Mouse (Mus musculus) intestine, embryonic 15.5 days (tissue): ENCODE measurements around the gene Gm20388. TPM values are rescaled to one million over a fixed set of nuclear protein-coding genes. Genes with fewer than 3 reads are reported as not detected.

Experiments
- ATAC-seq: fragments of 200-750 bp; cut with Nextera tagmentation; 2 replicates; pipeline ENCODE4 v1.8.0; 2017; ENCODE audit warnings: moderate TSS enrichment, moderate library complexity
- H3K27ac ChIP-seq: fragments of 300-500 bp; sonication (generic); 2 replicates; pipeline ENCODE4 v1.5.1; 2015; ENCODE audit warnings: mild to moderate bottlenecking, inconsistent platforms
- H3K27me3 ChIP-seq: fragments of 300-500 bp; sonication (generic); replicated peaks from 2 replicates; pipeline ENCODE4 v1.6.1; 2015; ENCODE audit warnings: inconsistent platforms
- H3K36me3 ChIP-seq: fragments of 300-500 bp; sonication (generic); 2 replicates; pipeline ENCODE4 v1.6.1; 2015; ENCODE audit warnings: inconsistent platforms
- H3K4me1 ChIP-seq: fragments of 300-500 bp; sonication (generic); replicated peaks from 2 replicates; pipeline ENCODE4 v1.6.1; 2015; ENCODE audit warnings: inconsistent platforms
- H3K4me2 ChIP-seq: fragments of 300-500 bp; sonication (generic); replicated peaks from 2 replicates; pipeline ENCODE4 v1.6.1; 2015; ENCODE audit warnings: mild to moderate bottlenecking, inconsistent platforms
- H3K4me3 ChIP-seq: fragments of 300-500 bp; sonication (generic); replicated peaks from 2 replicates; pipeline ENCODE4 v1.5.1; 2015; ENCODE audit warnings: inconsistent platforms
- H3K9ac ChIP-seq: fragments of 300-500 bp; sonication (generic); 2 replicates; pipeline ENCODE4 v1.6.1; 2015; ENCODE audit warnings: inconsistent platforms
- H3K9me3 ChIP-seq: fragments of 300-500 bp; sonication (generic); 2 replicates; pipeline ENCODE4 v1.6.1; 2016; ENCODE audit warnings: inconsistent platforms
- WGBS: fragments of 180-500 bp; shearing (Covaris S2); methylation state at CpG from one replicate; pipeline ENCODE4 v1.1.7; 2015; 5-methylcytosine and 5-hydroxymethylcytosine counted together
- polyA plus RNA-seq: library from polyadenylated mRNA; unstranded; fragments of >200 nt; fragmentation: Nextera tagmentation; extraction: Ambion mirVana; gene quantifications from 2 replicates; pipeline ENCODE4 v1.2.1, GENCODE M21; 2015

The Gm20388 gene
- polyA plus RNA-seq, 1 experiment from 2014 or later, result not detected

GRCm38 (mm10) chr8:120520707-120521590 is 610.3 kb downstream of the Gm20388 start:
- peak; percentile 56 for ATAC-seq
- 31% methylated on average over 20 of the region's 20 CpGs for WGBS
- peak overlapping the region; percentile 6; the same call in 1 of the 2 replicates for H3K4me2 ChIP-seq
- H3K27me3 ChIP-seq, result no peaks in the 10 kb centered on the region
- no peak overlapping the region; the same call in 1 of the 2 replicates for H3K9ac ChIP-seq
- H3K9me3 ChIP-seq, result no peaks in the 10 kb centered on the region
- no peak overlapping the region for H3K4me3 ChIP-seq
- H3K27ac ChIP-seq, result peak overlapping the region; percentile 70
- H3K36me3 ChIP-seq, result no peaks in the 10 kb centered on the region
- peaks cover 77% of the 10 kb centered on the region for H3K4me1 ChIP-seq

DNA sequence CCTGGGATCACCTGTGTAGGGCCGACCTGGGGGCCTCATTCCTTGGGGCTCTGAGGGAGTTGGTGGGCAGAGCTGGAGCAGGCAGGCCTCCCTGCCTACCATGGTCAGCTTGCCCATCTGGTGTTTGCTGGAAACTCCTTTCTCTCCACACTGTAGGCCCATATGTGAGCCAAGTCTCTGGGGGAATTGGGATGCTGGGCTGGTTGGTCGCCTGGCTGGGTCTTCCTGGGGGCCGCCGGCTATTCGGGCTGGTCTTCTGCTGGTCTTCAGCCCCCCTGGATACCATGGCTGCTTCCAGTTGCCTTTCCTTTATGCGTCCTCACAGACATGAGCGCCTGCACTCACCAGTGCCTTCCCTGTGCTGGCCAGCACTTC is 610.9 kb downstream of the Gm20388 start:
- Histone ChIP-seq H3K4me1 (peaks cover 77% of the 10 kb centered on the region), H3K27ac (0 out of 2 replicates have a peak overlapping the region, but pooled peaks have one; percentile 48), H3K27me3 (no peaks in the 10 kb centered on the region), H3K36me3 (no peaks in the 10 kb centered on the region), H3K4me2 (0 out of 2 replicates have a peak overlapping the region, but pooled peaks have one; percentile 6), H3K4me3 (no peak overlapping the region), H3K9me3 (no peaks in the 10 kb centered on the region), H3K9ac (no peak overlapping the region)
- 67% methylated on average over 7 of the region's 7 CpGs for WGBS
- no peak for ATAC-seq

GRCm38 (mm10) chr8:120523641-120524040 is 613.0 kb downstream of the Gm20388 start:
- Histone ChIP-seq H3K4me1 (peaks cover 77% of the 10 kb centered on the region), H3K4me3 (no peak overlapping the region), H3K9ac (no peak overlapping the region), H3K4me2 (no peak overlapping the region), H3K36me3 (no peaks in the 10 kb centered on the region), H3K27me3 (no peaks in the 10 kb centered on the region), H3K9me3 (no peaks in the 10 kb centered on the region), H3K27ac (no peak overlapping the region)
- no peak for ATAC-seq
- WGBS, result 66% methylated on average over 7 of the region's 7 CpGs

- no peaks in the 10 kb centered on the region for H3K36me3 ChIP-seq
- 65% methylated on average over 1 of the region's 1 CpGs for WGBS
- no peaks in the 10 kb centered on the region for H3K9me3 ChIP-seq
- H3K4me2 ChIP-seq, result no peak overlapping the region
- no peak overlapping the region for H3K4me3 ChIP-seq
- peaks cover 72% of the 10 kb centered on the region for H3K4me1 ChIP-seq
- no peaks in the 10 kb centered on the region for H3K27me3 ChIP-seq
- no peak for ATAC-seq
- H3K27ac ChIP-seq, result no peak overlapping the region
- H3K9ac ChIP-seq, result no peak overlapping the region
Observed at GRCm38 (mm10) chr8:120525135-120525534, 614.5 kb downstream of the Gm20388 start.

DNA sequence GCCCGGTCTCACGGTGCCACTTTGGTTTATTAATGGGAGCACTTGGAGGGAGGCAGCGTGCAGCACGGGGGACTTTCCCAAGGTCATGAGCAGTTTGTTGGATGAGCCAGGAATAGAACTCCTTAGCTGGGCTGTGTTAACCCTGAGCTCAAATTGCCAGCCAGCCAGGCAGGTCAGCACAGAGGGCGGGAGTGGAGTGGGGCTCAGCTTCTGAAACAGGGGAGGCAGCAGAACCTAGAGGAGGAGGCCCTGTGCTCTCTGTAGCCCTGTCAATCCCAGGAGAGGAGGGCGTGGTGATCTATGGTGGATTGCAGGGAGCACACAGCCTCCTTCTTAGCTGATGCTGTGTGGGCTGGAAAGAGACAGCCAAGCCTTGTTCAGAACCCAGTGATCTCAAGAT is 615.2 kb downstream of the Gm20388 start:
- no peaks in the 10 kb centered on the region for H3K27me3 ChIP-seq
- H3K36me3 ChIP-seq, result no peaks in the 10 kb centered on the region
- peak; percentile 64 for ATAC-seq
- H3K4me3 ChIP-seq, result no peak overlapping the region
- no peak overlapping the region for H3K4me2 ChIP-seq
- WGBS, result 32% methylated on average over 6 of the region's 6 CpGs
- 0 out of 2 replicates have a peak overlapping the region, but pooled peaks have one; percentile 9 for H3K27ac ChIP-seq
- peaks cover 65% of the 10 kb centered on the region for H3K4me1 ChIP-seq
- no peak overlapping the region for H3K9ac ChIP-seq
- no peaks in the 10 kb centered on the region for H3K9me3 ChIP-seq

- Histone ChIP-seq H3K36me3 (no peaks in the 10 kb centered on the region), H3K4me3 (no peak overlapping the region), H3K27ac (no peak overlapping the region), H3K4me2 (no peak overlapping the region), H3K27me3 (no peaks in the 10 kb centered on the region), H3K9ac (no peak overlapping the region), H3K9me3 (no peaks in the 10 kb centered on the region), H3K4me1 (peaks cover 63% of the 10 kb centered on the region)
- WGBS, result 53% methylated on average over 4 of the region's 4 CpGs
- no peak for ATAC-seq
Observed at GRCm38 (mm10) chr8:120526577-120526976, 615.9 kb downstream of the Gm20388 start.

- 48% methylated on average over 3 of the region's 3 CpGs for WGBS
Observed at GRCm38 (mm10) chr8:120528332-120528731, 617.7 kb downstream of the Gm20388 start.

DNA sequence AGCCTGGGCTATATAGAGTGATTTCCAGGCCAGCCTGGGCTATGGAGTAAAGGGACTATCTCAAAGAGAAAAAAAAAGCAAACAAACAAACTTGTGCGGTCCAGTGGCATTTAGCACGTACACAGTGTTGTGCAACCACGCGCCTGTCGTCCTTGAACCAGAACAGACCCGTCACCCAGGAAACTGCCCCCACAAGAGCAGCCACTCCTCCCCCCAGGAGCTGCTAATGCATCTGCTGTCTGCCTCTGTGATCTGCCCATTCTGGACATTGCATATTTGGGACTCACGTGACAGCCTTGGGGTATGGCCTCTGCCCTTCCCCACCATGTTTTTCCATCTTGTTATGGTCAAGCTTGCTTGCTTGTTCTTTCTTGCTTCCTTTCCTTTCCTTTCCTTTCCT is 618.6 kb downstream of the Gm20388 start:
- Histone ChIP-seq H3K36me3 (no peaks in the 10 kb centered on the region), H3K4me1 (peaks cover 75% of the 10 kb centered on the region), H3K4me3 (no peak overlapping the region), H3K27me3 (no peaks in the 10 kb centered on the region), H3K4me2 (no peak overlapping the region), H3K9me3 (no peaks in the 10 kb centered on the region), H3K9ac (no peak overlapping the region), H3K27ac (no peak overlapping the region)
- no peak for ATAC-seq
- 63% methylated on average over 7 of the region's 7 CpGs for WGBS

More at GRCm38 (mm10) chr8:120528332-120528731, 617.7 kb downstream of the Gm20388 start:
- Histone ChIP-seq H3K27ac (no peak overlapping the region; the same call in 1 of the 2 replicates), H3K36me3 (no peaks in the 10 kb centered on the region), H3K9me3 (no peaks in the 10 kb centered on the region), H3K4me1 (peaks cover 73% of the 10 kb centered on the region), H3K4me3 (no peak overlapping the region), H3K27me3 (no peaks in the 10 kb centered on the region), H3K9ac (no peak overlapping the region), H3K4me2 (no peak overlapping the region)
- ATAC-seq, result peak; percentile 14; the same call in 1 of the 2 replicates

- 67% methylated on average over 16 of the region's 16 CpGs for WGBS
- H3K9ac ChIP-seq, result no peak overlapping the region
- H3K27me3 ChIP-seq, result no peaks in the 10 kb centered on the region
- no peak for ATAC-seq
- no peak overlapping the region for H3K4me2 ChIP-seq
- H3K4me3 ChIP-seq, result no peak overlapping the region
- H3K27ac ChIP-seq, result no peak overlapping the region
- no peaks in the 10 kb centered on the region for H3K9me3 ChIP-seq
- no peaks in the 10 kb centered on the region for H3K36me3 ChIP-seq
- H3K4me1 ChIP-seq, result peaks cover 81% of the 10 kb centered on the region
Observed at GRCm38 (mm10) chr8:120530954-120531656, 620.5 kb downstream of the Gm20388 start.

DNA sequence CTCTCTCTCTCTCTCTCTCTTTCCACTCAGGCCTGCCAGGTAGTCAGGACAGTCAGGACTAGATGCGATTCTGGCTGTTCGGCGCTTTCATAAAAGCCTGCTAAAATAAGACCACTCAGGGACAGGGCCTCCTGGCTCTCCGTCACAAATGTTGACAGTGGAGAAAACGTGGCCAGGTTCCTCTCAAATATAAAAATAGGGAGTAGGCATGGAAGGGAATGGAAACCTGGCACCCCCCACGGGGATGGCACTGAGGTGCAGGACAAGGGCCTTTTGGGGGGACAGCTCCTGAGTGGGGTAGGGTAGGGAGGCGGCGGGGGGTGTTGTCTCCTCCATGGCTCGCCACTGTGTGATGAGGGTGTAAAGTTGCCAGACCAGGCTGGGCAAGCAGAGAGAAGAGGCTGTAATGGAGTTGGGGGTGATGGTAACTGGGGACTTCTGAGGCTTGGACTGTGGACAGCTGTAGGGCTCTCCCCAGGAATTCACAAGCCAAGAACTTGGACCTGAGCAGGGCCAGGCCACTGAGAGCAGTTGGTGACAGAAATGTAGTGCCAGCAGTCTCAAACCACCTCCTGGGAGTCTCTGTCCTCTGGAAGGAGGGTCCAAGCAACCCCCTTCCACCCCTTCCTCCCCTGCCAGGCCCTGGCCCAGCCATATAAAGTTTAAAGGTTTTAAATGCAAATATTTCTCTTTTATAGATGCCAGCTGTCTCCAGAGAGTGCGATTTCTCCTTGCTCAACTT is 621.3 kb downstream of the Gm20388 start:
- Histone ChIP-seq H3K4me3 (no peak overlapping the region), H3K27ac (peak overlapping the region; percentile 75), H3K4me2 (peak overlapping the region; percentile 33), H3K27me3 (no peaks in the 10 kb centered on the region), H3K4me1 (peaks cover 82% of the 10 kb centered on the region), H3K9ac (0 out of 2 replicates have a peak overlapping the region, but pooled peaks have one; percentile 28), H3K9me3 (no peaks in the 10 kb centered on the region), H3K36me3 (no peaks in the 10 kb centered on the region)
- ATAC-seq, result no peak
- WGBS, result 52% methylated on average over 10 of the region's 10 CpGs

- H3K9me3 ChIP-seq, result no peaks in the 10 kb centered on the region
- H3K27ac ChIP-seq, result peak overlapping the region; percentile 75
- no peaks in the 10 kb centered on the region for H3K36me3 ChIP-seq
- WGBS, result 10% methylated on average over 29 of the region's 29 CpGs
- H3K4me1 ChIP-seq, result peaks cover 78% of the 10 kb centered on the region
- H3K27me3 ChIP-seq, result no peaks in the 10 kb centered on the region
- ATAC-seq, result no peak
- H3K4me2 ChIP-seq, result peak overlapping the region; percentile 33
- H3K4me3 ChIP-seq, result no peak overlapping the region
- no peak overlapping the region for H3K9ac ChIP-seq
Observed at GRCm38 (mm10) chr8:120532517-120533215, 622.0 kb downstream of the Gm20388 start.
